Mouse (Mus musculus): ENCODE data around the gene Chd8. TPM values are rescaled to one million over a fixed set of nuclear protein-coding genes. Genes with fewer than 3 reads are reported as not detected.

Gene Chd8
- 23.2 and 32.0 TPM in 2 replicates for polyA plus RNA-seq (2015; fragmentation: Nextera tagmentation; extraction: Ambion mirVana)

DNA sequence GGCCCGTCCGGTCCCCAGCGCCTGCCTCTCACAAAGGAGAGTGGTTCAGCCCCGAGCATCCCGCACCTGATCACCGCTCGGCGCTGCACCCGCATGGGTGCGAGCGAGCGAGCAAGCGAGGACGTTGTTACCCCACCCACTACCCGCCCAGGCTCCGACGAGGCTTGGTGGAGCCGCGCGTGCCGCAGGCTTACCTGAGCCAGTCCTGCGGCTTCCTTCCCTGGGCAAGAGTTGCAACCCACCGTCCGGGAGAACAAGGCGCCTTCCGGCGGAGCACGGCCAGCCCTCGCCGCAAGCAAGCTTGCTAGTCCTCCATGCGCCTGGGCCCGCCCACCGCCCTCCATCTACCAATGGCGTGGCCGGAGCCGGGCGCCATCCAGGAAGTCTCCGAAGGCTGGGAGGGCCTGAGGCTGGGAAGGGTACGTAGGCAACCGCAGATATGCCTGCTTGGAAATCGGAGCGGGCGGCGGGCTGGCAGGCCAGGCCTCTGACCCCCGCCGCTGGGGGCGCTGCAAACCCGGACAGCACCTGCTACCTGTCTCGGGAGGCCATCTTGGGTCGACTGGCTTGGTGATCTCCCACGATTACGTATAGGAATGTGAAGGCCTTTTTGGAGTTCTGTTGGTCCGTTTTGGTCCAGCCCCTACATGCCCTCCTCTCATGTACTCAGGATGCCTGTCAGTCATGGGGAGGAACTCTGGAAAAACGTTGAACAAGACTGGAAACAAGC is at the start of gene Chd8:
TSS of gene Chd8 (minus strand) at position 297 of the 730 bp plus-strand sequence.

DNA sequence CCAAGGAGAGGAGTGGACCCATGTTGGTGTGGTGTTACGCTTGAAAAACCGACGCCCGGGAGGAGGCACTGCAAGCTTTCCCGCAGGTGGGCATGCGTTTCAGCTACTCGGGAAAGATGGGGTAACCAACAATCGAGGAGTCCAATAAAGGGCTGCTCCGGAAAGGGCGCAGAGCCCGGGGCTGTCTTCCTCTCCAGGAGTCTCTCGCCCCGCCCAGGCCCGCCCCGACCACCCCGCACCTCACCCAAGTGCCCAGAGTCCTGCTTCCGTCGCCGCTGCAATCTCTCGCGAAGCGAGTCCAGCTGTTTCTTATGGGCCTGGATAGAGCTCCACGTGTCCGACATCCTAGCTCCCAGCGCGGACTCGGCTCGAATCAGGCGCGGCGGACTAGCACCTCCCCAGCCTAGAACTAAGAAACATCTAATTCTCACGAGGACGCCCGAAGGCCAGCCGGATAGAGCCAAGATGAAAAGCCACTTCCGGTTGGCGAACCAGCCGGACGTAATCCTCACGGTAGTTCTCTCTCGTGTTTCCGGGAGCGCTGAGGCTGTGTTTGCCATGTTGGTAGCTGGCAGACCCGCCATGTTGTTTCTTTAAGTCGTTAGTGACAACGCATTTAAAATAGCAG is 47.2 kb upstream of the Chd8 start, which contains the start of gene Mettl3:
TSS of gene Mettl3 (minus strand) at position 485 of the 628 bp plus-strand sequence.

GRCm38 (mm10) chr14:52278932-52279746 is 21.6 kb upstream of the Chd8 start, which contains the start of the genes Tox4 and Rab2b:
Gene Tox4 (plus strand): TSS chr14:52279146.
Gene Rab2b (minus strand): TSS chr14:52279545.

GRCm38 (mm10) chr14:52197156-52197878 is 60.3 kb downstream of the Chd8 start, which contains the start of gene Supt16:
Gene Supt16 (minus strand): TSS chr14:52197416.

Other genes starting within 250 kb of the Chd8 start
- gene Tmem253, start 242.1 kb downstream of the Chd8 start, polyA plus RNA-seq (2015; fragmentation: Nextera tagmentation; extraction: Ambion mirVana): 0.19 and 0.55 TPM in 2 replicates
- gene Zfp219, start 237.0 kb downstream of the Chd8 start, polyA plus RNA-seq (2015; fragmentation: Nextera tagmentation; extraction: Ambion mirVana): 22.6 and 23.4 TPM in 2 replicates
- gene Olfr221, start 215.3 kb downstream of the Chd8 start, polyA plus RNA-seq (2015; fragmentation: Nextera tagmentation; extraction: Ambion mirVana): not detected in 2 replicates
- gene Hnrnpc, start 153.8 kb downstream of the Chd8 start, polyA plus RNA-seq (2015; fragmentation: Nextera tagmentation; extraction: Ambion mirVana): 215 and 230 TPM in 2 replicates
- 36.4 and 40.0 TPM in 2 replicates for gene Rpgrip1, start 147.1 kb downstream of the Chd8 start, polyA plus RNA-seq (2015; fragmentation: Nextera tagmentation; extraction: Ambion mirVana)
- 35.4 and 35.9 TPM in 2 replicates for gene Supt16, start 60.4 kb downstream of the Chd8 start, polyA plus RNA-seq (2015; fragmentation: Nextera tagmentation; extraction: Ambion mirVana)
- gene Tox4, start 21.4 kb upstream of the Chd8 start, polyA plus RNA-seq (2015; fragmentation: Nextera tagmentation; extraction: Ambion mirVana): 40.7 and 41.4 TPM in 2 replicates
- gene Rab2b, start 21.8 kb upstream of the Chd8 start, polyA plus RNA-seq (2015; fragmentation: Nextera tagmentation; extraction: Ambion mirVana): 31.1 and 39.5 TPM in 2 replicates
- 24.7 and 26.9 TPM in 2 replicates for gene Mettl3, start 47.3 kb upstream of the Chd8 start, polyA plus RNA-seq (2015; fragmentation: Nextera tagmentation; extraction: Ambion mirVana)
- 30.9 and 36.8 TPM in 2 replicates for gene Sall2, start 71.0 kb upstream of the Chd8 start, polyA plus RNA-seq (2015; fragmentation: Nextera tagmentation; extraction: Ambion mirVana)
- gene Olfr1513, start 98.6 kb upstream of the Chd8 start, polyA plus RNA-seq (2015; fragmentation: Nextera tagmentation; extraction: Ambion mirVana): not detected in 2 replicates
- 0.14 and 0.24 TPM in 2 replicates for gene Olfr1512, start 121.4 kb upstream of the Chd8 start, polyA plus RNA-seq (2015; fragmentation: Nextera tagmentation; extraction: Ambion mirVana)
- 0.23 and 0.36 TPM in 2 replicates for gene Olfr1511, start 139.6 kb upstream of the Chd8 start, polyA plus RNA-seq (2015; fragmentation: Nextera tagmentation; extraction: Ambion mirVana)
- gene Olfr1510, start 156.6 kb upstream of the Chd8 start, polyA plus RNA-seq (2015; fragmentation: Nextera tagmentation; extraction: Ambion mirVana): not detected in 2 replicates
- gene Olfr1509, start 185.2 kb upstream of the Chd8 start, polyA plus RNA-seq (2015; fragmentation: Nextera tagmentation; extraction: Ambion mirVana): not detected in 2 replicates
- gene Olfr1508, start 209.7 kb upstream of the Chd8 start, polyA plus RNA-seq (2015; fragmentation: Nextera tagmentation; extraction: Ambion mirVana): not detected in 2 replicates
- not detected in 2 replicates for gene Olfr1507, start 238.0 kb upstream of the Chd8 start, polyA plus RNA-seq (2015; fragmentation: Nextera tagmentation; extraction: Ambion mirVana)

Measured in neural tube, postnatal 0 days (tissue).